Comparison of ENCODE assay signal across 8 mouse cellular contexts in the genomic region with DNA sequence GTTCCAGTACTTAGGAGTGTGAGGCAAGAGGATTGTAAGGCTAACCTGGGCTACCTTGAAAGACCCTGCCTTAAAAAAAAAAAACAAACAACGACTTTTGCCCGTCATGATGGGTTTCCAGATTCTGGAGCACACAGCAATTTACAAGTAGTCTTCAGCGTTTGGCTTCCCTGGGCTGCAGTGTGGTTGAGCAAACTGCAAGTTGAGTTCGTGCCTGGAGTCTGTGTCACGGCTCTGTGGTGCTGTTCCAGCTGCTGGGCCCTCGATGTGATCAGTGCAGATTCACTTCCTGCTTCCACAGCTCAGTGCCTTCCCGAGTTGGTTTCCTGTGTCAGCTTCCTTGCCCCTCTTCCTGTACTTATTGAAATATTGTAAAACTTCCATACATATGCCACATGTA. TPM values are rescaled to one million over a fixed set of nuclear protein-coding genes. Genes with fewer than 3 reads are reported as not detected.
DNase-seq lines count a peak whose midpoint lies in the region; ATAC-seq and TF ChIP-seq lines count a peak whose summit lies in the region.

No protein-coding gene starts in this region.

- peaks cover 12% of the 10 kb centered on the region for H3K4me1 ChIP-seq in heart, embryonic 12.5 days (replicated peaks)
- peaks cover 4% of the 10 kb centered on the region; the same call in 1 of the 2 replicates for H3K4me1 ChIP-seq in cortical plate, adult 2 months (ENCODE audit: control insufficient read depth, insufficient read depth, low read length)
- H3K4me1 ChIP-seq in hindbrain, embryonic 16.5 days (ENCODE audit: control insufficient read depth, insufficient read depth, low read depth, low read length), result peaks cover 10% of the 10 kb centered on the region

- peaks cover 35% of the 10 kb centered on the region for H3K36me3 ChIP-seq in heart, embryonic 12.5 days
- H3K36me3 ChIP-seq in hindbrain, embryonic 16.5 days (ENCODE audit: control insufficient read depth, insufficient read depth, low read length), result 0 out of 2 replicates have a peak, but pooled peaks cover 4% of the 10 kb centered on the region

- H3K27me3 ChIP-seq in heart, embryonic 12.5 days (replicated peaks), result no peaks in the 10 kb centered on the region
- no peaks in the 10 kb centered on the region for H3K27me3 ChIP-seq in hindbrain, embryonic 16.5 days (replicated peaks; ENCODE audit: control insufficient read depth, insufficient read depth, low read length)

- no peak overlapping the region for H3K4me2 ChIP-seq in heart, embryonic 12.5 days
- no peak overlapping the region for H3K4me2 ChIP-seq in hindbrain, embryonic 16.5 days (ENCODE audit: low read length)

- no peak overlapping the region for H3K27ac ChIP-seq in heart, embryonic 12.5 days (ENCODE audit: poor library complexity, severe bottlenecking)
- H3K27ac ChIP-seq in cortical plate, adult 2 months (ENCODE audit: insufficient read depth, low read length), result peak overlapping the region; percentile 32
- peak overlapping the region; percentile 68 for H3K27ac ChIP-seq in hindbrain, embryonic 16.5 days (ENCODE audit: low read depth, low read length)

- TF ChIP-seq POLR2A in cortical plate, adult 2 months (IDR thresholded peaks at IDR 0.05; ENCODE audit: extremely low read depth, insufficient read depth, low read length), result no peak

- no peak overlapping the region for H3K4me3 ChIP-seq in heart, embryonic 12.5 days
- no peak overlapping the region for H3K4me3 ChIP-seq in cortical plate, adult 2 months (ENCODE audit: insufficient read depth, low read length)
- no peak overlapping the region for H3K4me3 ChIP-seq in hindbrain, embryonic 16.5 days (ENCODE audit: low read length)

- WGBS in heart, embryonic 12.5 days, result 51% methylated on average over 7 of the region's 7 CpGs
- WGBS in hindbrain, embryonic 16.5 days, result 59% methylated on average over 7 of the region's 7 CpGs

- no peak overlapping the region for H3K9ac ChIP-seq in heart, embryonic 12.5 days
- H3K9ac ChIP-seq in hindbrain, embryonic 16.5 days (ENCODE audit: low read depth, low read length), result no peak overlapping the region

- DNase-seq in heart, adult 11 months, result peak; percentile 94
- peak; percentile 36 for DNase-seq in lung, postnatal 14 days
- DNase-seq in testis, postnatal 14 days (ENCODE audit: low spot score), result no peak
- DNase-seq in adrenal gland, adult 8-10 months, result no peak
- DNase-seq in right cerebral cortex, postnatal 10 days (ENCODE audit: low spot score in 2 of 2), result no peak

- TF ChIP-seq CTCF in cortical plate, adult 2 months (IDR thresholded peaks at IDR 0.05; ENCODE audit: extremely low read depth, insufficient read depth, low read length), result no peak

- no peaks in the 10 kb centered on the region for H3K9me3 ChIP-seq in heart, embryonic 12.5 days (replicated peaks)
- no peaks in the 10 kb centered on the region for H3K9me3 ChIP-seq in hindbrain, embryonic 16.5 days (ENCODE audit: control insufficient read depth, low read length)

- ATAC-seq in heart, embryonic 12.5 days (ENCODE audit: insufficient number of reproducible peaks, low FRiP score), result no peak
- ATAC-seq in hindbrain, embryonic 16.5 days, result no peak

RNA-seq across cellular contexts. Expression of gene Trp53bp2, which starts 52.3 kb away (rescaled TPM):
- 18.9 and 19.8 TPM in 2 replicates for polyA plus RNA-seq in heart, embryonic 12.5 days (2016; fragmentation: Nextera tagmentation; extraction: Ambion mirVana)
- 13.4 and 14.0 TPM in 2 replicates for polyA plus RNA-seq in cortical plate, adult 2 months (2012; rRNA removed)
- polyA plus RNA-seq in hindbrain, embryonic 16.5 days (2015; fragmentation: Nextera tagmentation; extraction: Ambion mirVana), result 13.8 and 17.8 TPM in 2 replicates
- 10 to 100 TPM; 21.5 to 30.6 (median 24.0) TPM for total RNA-seq in adrenal gland, adult 8-10 months (2022)

RNA-seq across cellular contexts. Expression of gene Capn2, which starts 56.1 kb away (rescaled TPM):
- polyA plus RNA-seq in heart, embryonic 12.5 days (2016; fragmentation: Nextera tagmentation; extraction: Ambion mirVana), result 119 and 123 TPM in 2 replicates
- 61.4 and 63.3 TPM in 2 replicates for polyA plus RNA-seq in cortical plate, adult 2 months (2012; rRNA removed)
- polyA plus RNA-seq in hindbrain, embryonic 16.5 days (2015; fragmentation: Nextera tagmentation; extraction: Ambion mirVana), result 93.9 and 102 TPM in 2 replicates
- total RNA-seq in adrenal gland, adult 8-10 months (2022), result 10 to 100 TPM; 53.3 to 96.0 (median 73.4) TPM

Comparison
In these comparisons a context has a peak if more than half of its experiments do, and no peak if none do; other contexts are left out.
1. DNase-seq: peak in heart, adult 11 months (single experiment) and lung, postnatal 14 days (single experiment); none in testis, postnatal 14 days (single experiment), adrenal gland, adult 8-10 months (single experiment) and right cerebral cortex, postnatal 10 days (0 of 2).